Mouse (Mus musculus): ENCODE data around the gene Gm2163. TPM values are rescaled to one million over a fixed set of nuclear protein-coding genes. Genes with fewer than 3 reads are reported as not detected.
"Not testable (repeated sequence)": the region's sequence is repeated elsewhere in the genome, so short reads cannot be mapped to it uniquely, and the experiment has no call there.

Gene Gm2163
- polyA plus RNA-seq (2015; fragmentation: Nextera tagmentation; extraction: Ambion mirVana): 0.18 TPM in 1 of 2 replicates, not detected in the other

DNA sequence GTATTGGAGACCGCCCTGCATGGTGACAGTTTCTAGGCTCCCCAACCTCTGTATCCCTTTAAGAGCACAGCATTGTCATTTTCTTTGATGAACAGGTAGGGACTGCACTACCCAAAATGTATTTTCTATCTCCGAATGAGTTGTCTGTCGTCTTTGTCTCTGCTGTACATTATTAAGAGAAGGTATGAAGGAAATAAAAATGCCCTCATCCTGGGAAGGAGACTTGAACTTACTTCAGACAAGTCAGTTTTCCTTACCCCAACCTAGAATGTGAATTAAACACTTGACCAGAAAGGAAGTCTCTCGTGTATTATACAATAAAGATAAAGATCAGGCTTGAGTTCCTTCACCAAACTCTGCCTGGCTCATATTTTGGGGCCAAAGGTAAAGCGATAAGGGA is at the start of gene Gm2163:
Gene Gm2163 (plus strand): TSS at position 301 of the 400 bp plus-strand sequence.
- H3K27me3 ChIP-seq; ATAC-seq (ENCODE audit: low read depth); H3K36me3 ChIP-seq; H3K4me3 ChIP-seq; H3K4me1 ChIP-seq (replicated peaks); H3K27ac ChIP-seq (replicated peaks); H3K9ac ChIP-seq; H3K4me2 ChIP-seq; H3K9me3 ChIP-seq: not testable (repeated sequence)
- no CpG with 5 or more reads among the region's 5 CpGs for WGBS

DNA sequence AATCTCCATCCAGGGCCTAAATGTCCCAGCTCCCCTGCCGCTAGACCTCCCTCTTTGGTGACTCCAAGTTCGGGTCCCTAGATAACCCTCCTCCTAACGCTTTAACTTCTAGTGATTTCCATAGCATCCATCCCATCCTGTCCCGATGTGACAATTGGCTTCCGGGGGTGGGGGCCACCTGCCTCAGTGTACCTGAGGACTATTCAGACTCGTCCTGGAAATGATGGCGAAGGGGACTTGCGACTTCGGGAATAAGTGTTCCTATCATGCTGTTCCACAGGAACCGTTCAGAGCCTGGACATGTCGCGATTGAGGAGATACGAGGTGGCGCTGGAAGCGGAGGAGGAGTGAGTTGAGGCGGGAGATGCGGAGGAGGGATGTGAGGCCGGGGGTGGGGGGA is 27.5 kb upstream of the Gm2163 start, which contains the start of gene Gm21586:
Gene Gm21586 (plus strand): TSS at position 301 of the 400 bp plus-strand sequence.
- not testable (repeated sequence) for H3K9ac ChIP-seq
- WGBS: no CpG with 5 or more reads among the region's 18 CpGs

DNA sequence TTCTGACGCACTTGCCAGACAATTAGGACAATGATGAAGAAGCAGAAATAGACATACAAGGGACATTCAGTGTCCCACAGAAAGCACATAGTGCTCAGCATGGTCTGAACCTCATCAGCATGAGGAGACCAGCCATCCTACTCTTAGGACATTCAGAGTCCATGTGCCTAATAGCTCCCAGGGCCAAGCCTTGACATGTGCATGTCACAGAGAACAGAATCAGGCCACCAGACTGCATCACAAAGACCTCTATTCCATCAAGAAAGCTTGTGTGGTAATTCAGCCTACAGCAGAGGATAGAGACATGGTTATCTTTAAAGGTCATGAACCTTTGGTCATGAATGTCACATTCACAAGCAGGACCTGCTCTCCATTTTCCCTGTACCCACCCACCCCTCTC is 61.5 kb downstream of the Gm2163 start, which contains the start of gene Fam205a2:
Gene Fam205a2 (minus strand): TSS at position 101 of the 400 bp plus-strand sequence.
- no CpG with 5 or more reads among the region's 1 CpGs for WGBS

More for the DNA sequence above, 27.5 kb upstream of the Gm2163 start, which contains the start of gene Gm21586:
- H3K9me3 ChIP-seq; H3K27ac ChIP-seq (replicated peaks); H3K4me2 ChIP-seq; H3K4me3 ChIP-seq; H3K4me1 ChIP-seq (replicated peaks); H3K27me3 ChIP-seq; ATAC-seq (ENCODE audit: low read depth); H3K36me3 ChIP-seq: not testable (repeated sequence)

DNA sequence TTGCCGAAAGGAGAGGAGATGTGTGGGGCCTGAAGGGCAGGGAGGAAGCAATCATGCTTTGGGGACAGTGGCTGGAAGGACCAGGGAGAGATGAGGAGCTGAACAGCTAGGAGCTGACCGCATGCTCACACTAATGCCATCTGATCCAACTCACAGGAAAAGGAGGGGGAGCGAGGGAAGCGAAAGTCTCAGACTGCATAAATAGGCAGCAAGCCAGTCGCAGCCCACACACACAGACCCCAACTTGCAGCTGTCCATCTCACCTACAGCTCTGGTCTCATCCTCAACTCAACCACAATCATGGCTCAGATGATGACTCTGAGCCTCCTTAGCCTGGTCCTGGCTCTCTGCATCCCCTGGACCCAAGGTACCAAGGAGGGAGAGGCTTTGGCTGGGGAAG is 145.3 kb downstream of the Gm2163 start, which contains the start of gene Gm10591:
Gene Gm10591 (plus strand): TSS at position 301 of the 400 bp plus-strand sequence.
- H3K27ac ChIP-seq (replicated peaks); H3K36me3 ChIP-seq; ATAC-seq (ENCODE audit: low read depth); H3K4me1 ChIP-seq (replicated peaks); H3K4me2 ChIP-seq; H3K4me3 ChIP-seq; H3K9ac ChIP-seq; H3K9me3 ChIP-seq; H3K27me3 ChIP-seq: not testable (repeated sequence)
- no CpG with 5 or more reads among the region's 5 CpGs for WGBS

More for the DNA sequence above, 61.5 kb downstream of the Gm2163 start, which contains the start of gene Fam205a2:
- H3K27ac ChIP-seq (replicated peaks); H3K36me3 ChIP-seq; H3K9ac ChIP-seq; H3K4me1 ChIP-seq (replicated peaks); H3K9me3 ChIP-seq; H3K27me3 ChIP-seq; H3K4me2 ChIP-seq; H3K4me3 ChIP-seq; ATAC-seq (ENCODE audit: low read depth): not testable (repeated sequence)

DNA sequence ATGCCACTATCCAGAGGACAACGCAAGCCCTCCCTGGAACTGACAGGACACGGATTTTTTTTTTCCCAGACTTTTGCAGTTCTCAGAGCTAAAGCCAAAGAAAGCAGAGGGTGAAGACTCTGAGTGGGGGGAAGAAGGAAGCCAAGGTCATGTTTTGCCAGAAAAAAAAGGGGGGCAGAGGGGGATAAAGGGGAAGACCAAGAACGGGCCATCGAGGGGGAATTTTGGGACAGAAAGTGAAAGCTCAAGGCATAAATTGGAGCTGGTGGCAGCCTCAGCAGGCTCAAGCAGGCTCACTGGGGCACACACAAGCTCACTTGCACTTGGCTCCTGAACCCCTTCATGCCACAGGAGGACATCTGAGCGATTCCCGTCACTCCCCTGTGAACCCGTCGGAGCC is 162.9 kb downstream of the Gm2163 start, which contains the start of gene Gm2564:
Gene Gm2564 (plus strand): TSS at position 301 of the 400 bp plus-strand sequence.
- WGBS: no CpG with 5 or more reads among the region's 8 CpGs
- ATAC-seq (ENCODE audit: low read depth); H3K27me3 ChIP-seq; H3K4me1 ChIP-seq (replicated peaks); H3K9me3 ChIP-seq; H3K4me3 ChIP-seq; H3K27ac ChIP-seq (replicated peaks); H3K36me3 ChIP-seq; H3K9ac ChIP-seq; H3K4me2 ChIP-seq: not testable (repeated sequence)

Other genes with a start within 250 kb of the Gm2163 start
- gene Gm10600, start 226.1 kb upstream of the Gm2163 start, polyA plus RNA-seq (2015; fragmentation: Nextera tagmentation; extraction: Ambion mirVana): not detected in 2 replicates
- gene Ccl21b, start 211.0 kb upstream of the Gm2163 start, polyA plus RNA-seq (2015; fragmentation: Nextera tagmentation; extraction: Ambion mirVana): not detected in 2 replicates
- not detected in 2 replicates for gene Gm21953, start 172.5 kb upstream of the Gm2163 start, polyA plus RNA-seq (2015; fragmentation: Nextera tagmentation; extraction: Ambion mirVana)
- not detected in 2 replicates for gene Fam205a3, start 148.4 kb upstream of the Gm2163 start, polyA plus RNA-seq (2015; fragmentation: Nextera tagmentation; extraction: Ambion mirVana)
- gene Gm21586, start 27.4 kb upstream of the Gm2163 start, polyA plus RNA-seq (2015; fragmentation: Nextera tagmentation; extraction: Ambion mirVana): not detected in 2 replicates
- gene Fam205a2, start 61.4 kb downstream of the Gm2163 start, polyA plus RNA-seq (2015; fragmentation: Nextera tagmentation; extraction: Ambion mirVana): not detected in 2 replicates
- not detected in 2 replicates for gene Gm10591, start 145.4 kb downstream of the Gm2163 start, polyA plus RNA-seq (2015; fragmentation: Nextera tagmentation; extraction: Ambion mirVana)
- gene Gm2564, start 163.0 kb downstream of the Gm2163 start, polyA plus RNA-seq (2015; fragmentation: Nextera tagmentation; extraction: Ambion mirVana): not detected in 2 replicates
- not detected in 2 replicates for gene Ccl27b, start 188.5 kb downstream of the Gm2163 start, polyA plus RNA-seq (2015; fragmentation: Nextera tagmentation; extraction: Ambion mirVana)
- gene Il11ra2, start 195.1 kb downstream of the Gm2163 start, polyA plus RNA-seq (2015; fragmentation: Nextera tagmentation; extraction: Ambion mirVana): not detected in 2 replicates